Mouse (Mus musculus) hindbrain, embryonic 14.5 days (tissue): ENCODE measurements around the gene Pde1c. TPM values are rescaled to one million over a fixed set of nuclear protein-coding genes. Genes with fewer than 3 reads are reported as not detected.

Experiments used
- ATAC-seq: fragments of 200-750 bp; cut with Nextera tagmentation; 2 replicates; pipeline ENCODE4 v1.8.0; 2017; ENCODE audit warnings: moderate number of reproducible peaks, mild to moderate bottlenecking, moderate TSS enrichment, moderate library complexity; ENCODE audit not compliant: low FRiP score
- DNase-seq: peaks from one replicate; pipeline ENCODE4 v3.0.0-alpha.2; 2015; ENCODE audit warnings: low spot score
- H3K27ac ChIP-seq: fragments of 300-500 bp; sonication (generic); 2 replicates; pipeline ENCODE4 v1.5.1; 2014; ENCODE audit warnings: mild to moderate bottlenecking, moderate library complexity
- H3K27me3 ChIP-seq: fragments of 300-500 bp; sonication (generic); 2 replicates; pipeline ENCODE4 v1.6.1; 2014; ENCODE audit warnings: mild to moderate bottlenecking, low read length, mixed read lengths; ENCODE audit not compliant: control insufficient read depth, insufficient read depth
- H3K36me3 ChIP-seq: fragments of 300-500 bp; sonication (generic); replicated peaks from 2 replicates; pipeline ENCODE4 v1.6.1; 2014; ENCODE audit not compliant: control insufficient read depth, insufficient read depth
- H3K4me1 ChIP-seq: fragments of 300-500 bp; sonication (generic); replicated peaks from 2 replicates; pipeline ENCODE4 v1.6.1; 2014; ENCODE audit warnings: antibody characterized with exemption, low read length, mixed read lengths; ENCODE audit not compliant: control insufficient read depth, insufficient read depth
- H3K4me2 ChIP-seq: fragments of 300-500 bp; sonication (generic); replicated peaks from 2 replicates; pipeline ENCODE4 v1.6.1; 2014; ENCODE audit warnings: mild to moderate bottlenecking, moderate library complexity
- H3K4me3 ChIP-seq: fragments of 300-500 bp; sonication (generic); replicated peaks from 2 replicates; pipeline ENCODE4 v1.5.1; 2014; ENCODE audit warnings: mild to moderate bottlenecking, low read length
- H3K9ac ChIP-seq: fragments of 300-500 bp; sonication (generic); 2 replicates; pipeline ENCODE4 v1.6.1; 2014
- H3K9me3 ChIP-seq: fragments of 300-500 bp; sonication (generic); 2 replicates; pipeline ENCODE4 v1.6.1; 2016; ENCODE audit warnings: low read length; ENCODE audit not compliant: control insufficient read depth
- WGBS: fragments of 180-500 bp; shearing (Covaris S2); extraction: QIAGEN DNeasy Blood & Tissue Kit; methylation state at CpG from one replicate; pipeline ENCODE4 v1.1.7; 2014; 5-methylcytosine and 5-hydroxymethylcytosine counted together
- microRNA-seq: library from miRNA; unstranded; fragments of <30 nt; microRNA quantifications from one replicate; pipeline ENCODE4, GENCODE M21; 2016
- polyA plus RNA-seq: library from polyadenylated mRNA; unstranded; fragments of >200 nt; fragmentation: Nextera tagmentation; extraction: Ambion mirVana; gene quantifications from 2 replicates; pipeline ENCODE4 v1.2.1, GENCODE M21; 2014

Pde1c gene
- polyA plus RNA-seq, 1 experiment from 2014 or later = 13.2 TPM

DNA sequence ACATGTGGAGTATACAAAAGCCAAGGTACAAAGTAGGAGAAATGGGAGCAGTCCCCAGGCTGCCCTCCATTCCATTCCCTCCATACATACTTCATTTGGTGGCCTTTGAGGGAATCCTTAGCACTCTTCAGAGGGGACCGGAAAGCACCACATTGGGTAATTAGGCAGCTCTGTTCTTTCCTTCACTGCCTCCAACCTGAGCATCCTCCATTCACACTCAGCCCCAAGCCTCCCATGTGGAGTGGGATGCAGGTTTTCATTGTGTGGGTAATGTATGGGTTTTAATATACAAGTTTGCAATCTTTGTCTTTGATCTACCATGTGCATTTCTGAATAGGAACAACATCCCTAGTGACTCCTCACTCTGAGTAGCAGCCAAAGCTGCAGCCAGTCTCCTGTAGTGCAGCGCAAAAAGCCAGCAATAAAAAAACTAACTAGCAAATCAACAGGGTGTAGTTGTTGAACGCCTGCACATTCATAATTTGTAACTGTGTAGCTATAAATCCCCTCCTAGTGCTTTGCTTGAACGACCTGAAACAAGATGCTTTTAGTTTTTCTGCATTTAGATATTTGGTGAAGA, 529.3 kb downstream of the Pde1c start:
- Histone ChIP-seq H3K9me3 (no peaks in the 10 kb centered on the region), H3K4me2 (no peak overlapping the region), H3K27me3 (no peaks in the 10 kb centered on the region), H3K36me3 (no peaks in the 10 kb centered on the region), H3K27ac (no peak overlapping the region), H3K4me1 (no peaks in the 10 kb centered on the region; the same call in 1 of the 2 replicates), H3K4me3 (no peak overlapping the region), H3K9ac (no peak overlapping the region)
- ATAC-seq = no peak; the same call in 1 of the 2 replicates
- WGBS = 67% methylated on average over 4 of the region's 4 CpGs
- DNase-seq = no peak

DNA sequence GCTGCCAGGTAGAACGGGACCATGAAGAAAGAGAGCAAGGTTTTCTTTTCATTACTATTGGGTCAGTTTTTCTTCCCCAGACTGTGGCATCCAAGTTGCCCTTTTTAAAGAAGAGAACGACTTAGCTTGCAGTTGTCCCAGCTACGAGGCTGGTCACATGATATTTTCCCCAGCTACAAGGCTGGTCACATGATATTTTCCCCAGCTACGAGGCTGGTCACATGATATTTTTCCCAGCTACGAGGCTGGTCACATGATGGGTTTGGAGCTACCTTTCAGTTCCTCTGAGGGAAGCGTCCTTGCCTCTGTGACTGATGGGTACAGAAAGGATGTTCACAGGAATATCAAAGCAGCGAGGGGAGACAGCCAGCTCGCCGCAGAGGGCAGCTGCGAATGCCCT, 533.8 kb downstream of the Pde1c start:
- 76% methylated on average over 10 of the region's 10 CpGs for WGBS
- no peak for DNase-seq
- ATAC-seq = no peak

DNA sequence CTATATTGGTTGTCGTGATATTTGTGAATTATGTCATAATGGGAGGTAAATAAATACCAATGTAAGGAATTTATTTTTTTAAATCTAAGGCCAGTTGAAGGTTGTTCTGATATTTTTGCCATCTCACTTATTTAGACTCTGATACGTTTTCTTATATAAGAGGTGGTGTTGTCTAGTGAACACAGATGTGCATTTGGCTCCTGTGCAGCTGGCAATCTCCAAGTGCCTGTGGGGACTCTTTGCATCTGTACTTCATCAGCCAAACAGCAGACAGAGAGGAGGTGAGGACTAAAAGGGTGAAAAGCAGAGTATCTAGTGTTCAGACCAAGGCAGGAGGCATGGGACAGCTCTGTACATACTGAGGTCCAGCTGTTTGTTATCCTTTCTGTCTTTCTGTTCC, 536.7 kb downstream of the Pde1c start:
- DNase-seq = no peak
- H3K9ac ChIP-seq = no peak overlapping the region
- no peak overlapping the region for H3K27ac ChIP-seq
- H3K9me3 ChIP-seq = no peaks in the 10 kb centered on the region
- no peak overlapping the region for H3K4me2 ChIP-seq
- H3K36me3 ChIP-seq = no peaks in the 10 kb centered on the region
- H3K4me3 ChIP-seq = no peak overlapping the region
- H3K4me1 ChIP-seq = 0 out of 2 replicates have a peak, but pooled peaks cover 4% of the 10 kb centered on the region
- WGBS = 82% methylated on average over 2 of the region's 2 CpGs
- no peaks in the 10 kb centered on the region for H3K27me3 ChIP-seq
- no peak for ATAC-seq

More for the DNA sequence above, 533.8 kb downstream of the Pde1c start:
- Histone ChIP-seq H3K4me3 (no peak overlapping the region), H3K27me3 (no peaks in the 10 kb centered on the region), H3K9me3 (no peaks in the 10 kb centered on the region), H3K4me1 (0 out of 2 replicates have a peak, but pooled peaks cover 4% of the 10 kb centered on the region), H3K9ac (no peak overlapping the region), H3K27ac (no peak overlapping the region), H3K4me2 (no peak overlapping the region), H3K36me3 (no peaks in the 10 kb centered on the region)

DNA sequence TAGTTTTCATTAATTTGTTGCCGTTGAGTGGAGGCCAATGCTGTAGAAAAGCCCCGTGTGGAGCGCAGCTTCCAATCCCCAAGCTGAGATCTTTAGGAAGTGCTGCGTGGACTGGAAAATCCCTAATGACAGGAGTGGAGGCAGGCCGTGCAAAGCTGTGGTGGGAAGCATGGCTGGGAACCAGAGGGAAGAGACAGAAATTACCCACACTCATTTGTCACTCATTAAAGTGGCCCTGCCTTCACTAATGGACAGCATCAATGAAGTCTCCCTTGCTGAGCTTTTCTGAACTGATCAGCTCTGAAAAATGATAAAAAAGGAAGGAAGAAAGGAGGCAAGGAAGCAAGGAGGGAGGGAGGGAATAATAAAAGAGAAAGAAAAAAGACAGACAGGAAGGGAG, 538.9 kb downstream of the Pde1c start:
- H3K9me3 ChIP-seq = no peaks in the 10 kb centered on the region

GRCm38 (mm10) chr6:56027966-56028365, 540.9 kb downstream of the Pde1c start:
- no peak for DNase-seq
- no peak overlapping the region for H3K4me3 ChIP-seq
- H3K27me3 ChIP-seq = no peaks in the 10 kb centered on the region
- no peaks in the 10 kb centered on the region for H3K36me3 ChIP-seq
- H3K4me1 ChIP-seq = 0 out of 2 replicates have a peak, but pooled peaks cover 4% of the 10 kb centered on the region
- H3K9me3 ChIP-seq = no peaks in the 10 kb centered on the region
- WGBS = 89% methylated on average over 5 of the region's 5 CpGs
- ATAC-seq = no peak
- H3K9ac ChIP-seq = no peak overlapping the region
- no peak overlapping the region for H3K4me2 ChIP-seq
- no peak overlapping the region for H3K27ac ChIP-seq

More for the DNA sequence above, 538.9 kb downstream of the Pde1c start:
- no peak overlapping the region for H3K27ac ChIP-seq
- H3K4me1 ChIP-seq = 0 out of 2 replicates have a peak, but pooled peaks cover 4% of the 10 kb centered on the region
- no peaks in the 10 kb centered on the region for H3K36me3 ChIP-seq
- no peaks in the 10 kb centered on the region for H3K27me3 ChIP-seq
- 26% methylated on average over 5 of the region's 5 CpGs for WGBS
- DNase-seq = no peak
- no peak for ATAC-seq
- no peak overlapping the region for H3K9ac ChIP-seq
- H3K4me2 ChIP-seq = no peak overlapping the region
- no peak overlapping the region for H3K4me3 ChIP-seq

GRCm38 (mm10) chr6:56027318-56027717, 541.6 kb downstream of the Pde1c start:
- Histone ChIP-seq H3K27ac (no peak overlapping the region), H3K9ac (no peak overlapping the region), H3K9me3 (no peaks in the 10 kb centered on the region), H3K27me3 (no peaks in the 10 kb centered on the region), H3K4me3 (no peak overlapping the region), H3K36me3 (no peaks in the 10 kb centered on the region), H3K4me2 (no peak overlapping the region), H3K4me1 (0 out of 2 replicates have a peak, but pooled peaks cover 4% of the 10 kb centered on the region)
- ATAC-seq = peak; percentile 56; the same call in 1 of the 2 replicates
- DNase-seq = peak; percentile 45
- WGBS = 61% methylated on average over 6 of the region's 6 CpGs

DNA sequence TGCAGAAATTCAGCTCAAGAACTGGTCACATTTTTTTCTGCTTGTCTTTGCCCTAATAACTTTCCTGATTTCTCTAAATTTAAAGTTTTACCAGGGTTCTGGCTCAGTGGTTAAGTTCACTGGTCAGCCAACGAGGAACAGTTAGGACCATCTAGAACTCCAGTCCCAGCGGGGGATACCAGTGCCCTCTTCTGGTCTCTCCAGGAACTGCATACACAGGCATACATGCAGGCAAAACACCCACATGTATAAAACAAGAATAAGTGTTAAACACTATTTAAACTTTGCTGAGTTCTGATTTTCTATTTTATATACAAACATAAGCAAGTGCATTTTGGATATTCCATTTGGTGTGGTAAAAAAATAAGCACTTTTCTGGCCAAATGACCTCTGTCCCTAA, 543.4 kb downstream of the Pde1c start:
- no peak overlapping the region for H3K4me3 ChIP-seq
- DNase-seq (no peak), ATAC-seq (no peak)
- no peaks in the 10 kb centered on the region for H3K9me3 ChIP-seq
- H3K27ac ChIP-seq = no peak overlapping the region
- H3K9ac ChIP-seq = no peak overlapping the region
- H3K4me2 ChIP-seq = no peak overlapping the region
- H3K36me3 ChIP-seq = no peaks in the 10 kb centered on the region
- no peaks in the 10 kb centered on the region for H3K4me1 ChIP-seq
- H3K27me3 ChIP-seq = no peaks in the 10 kb centered on the region
- WGBS = 75% methylated on average over 2 of the region's 2 CpGs

Small RNAs within 50 kb of the gene (microRNA-seq; reads per million reads assigned to microRNA genes)
- not detected for gene Gm44413

Other genes with a start within 250 kb of the Pde1c start
- gene Lsm5, start 135.6 kb upstream of the Pde1c start, polyA plus RNA-seq = 80.4 and 93.8 TPM in 2 replicates
- gene Avl9, start 145.8 kb upstream of the Pde1c start, polyA plus RNA-seq = 40.2 and 41.8 TPM in 2 replicates
- 26.4 and 32.2 TPM in 2 replicates for gene Kbtbd2, start 228.7 kb upstream of the Pde1c start, polyA plus RNA-seq